Mouse (Mus musculus) mouse trophoblast stem cell (cell line): ENCODE results near the gene Ciapin1.

ENCODE experiments used
- in situ Hi-C, 2 experiments: fragments of 300-500 bp; cut with MseI, MboI; formaldehyde crosslinking; loops; 2 replicates in 1 of 2; 3 replicates in 1 of 2; pipeline ENCODE4 v1.15.1; 2025

Gene Ciapin1

DNA sequence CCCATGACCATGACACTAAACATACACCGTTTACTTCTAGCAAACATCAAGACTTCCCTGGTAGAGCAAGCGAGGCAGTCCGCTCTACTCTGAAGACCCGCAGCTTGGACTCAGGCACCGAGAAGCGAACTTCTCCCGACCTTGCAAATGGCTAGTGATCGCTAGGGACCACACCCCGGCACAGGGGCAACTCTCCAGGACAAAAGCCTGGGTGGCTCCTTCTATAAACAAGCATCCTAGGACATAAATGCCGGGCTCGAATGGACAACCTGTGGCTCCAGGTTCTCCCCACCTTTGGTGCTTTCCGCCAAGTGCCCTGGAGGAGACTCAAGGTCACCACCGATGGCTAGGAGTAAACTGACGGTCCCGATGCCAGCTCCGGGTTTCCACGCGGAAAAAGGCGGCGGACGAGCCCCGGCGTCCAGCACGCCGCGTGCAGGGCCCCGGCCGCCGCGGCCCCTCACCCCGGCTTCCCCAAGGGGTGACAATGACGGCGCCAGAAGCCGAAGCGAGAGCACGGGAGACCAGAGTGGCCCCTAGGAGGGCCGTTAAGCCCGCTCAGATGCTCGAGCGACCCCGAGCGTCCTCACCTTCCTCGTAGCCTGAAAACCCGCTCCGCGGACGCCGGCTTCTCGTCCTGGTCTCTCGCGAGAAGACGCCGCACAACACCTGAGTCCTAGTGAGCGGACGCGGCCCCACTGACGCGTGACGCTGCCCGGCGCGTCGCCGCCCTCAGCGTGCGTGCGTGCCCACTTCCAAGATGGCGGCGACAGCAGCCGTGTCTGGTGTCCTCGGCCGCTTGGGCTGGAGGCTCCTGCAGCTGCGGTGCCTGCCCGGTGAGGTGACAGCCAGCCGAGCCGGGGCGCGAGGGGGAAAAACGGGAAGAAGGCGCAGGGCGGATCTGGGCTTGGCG is at the start of gene Ciapin1, which contains the start of gene Coq9:
Ciapin1 (minus strand) TSS at position 697 of the 913 bp plus-strand sequence.
Coq9 (plus strand) TSS at position 660 of the 913 bp plus-strand sequence.
- in situ Hi-C loops: no loop called here

DNA sequence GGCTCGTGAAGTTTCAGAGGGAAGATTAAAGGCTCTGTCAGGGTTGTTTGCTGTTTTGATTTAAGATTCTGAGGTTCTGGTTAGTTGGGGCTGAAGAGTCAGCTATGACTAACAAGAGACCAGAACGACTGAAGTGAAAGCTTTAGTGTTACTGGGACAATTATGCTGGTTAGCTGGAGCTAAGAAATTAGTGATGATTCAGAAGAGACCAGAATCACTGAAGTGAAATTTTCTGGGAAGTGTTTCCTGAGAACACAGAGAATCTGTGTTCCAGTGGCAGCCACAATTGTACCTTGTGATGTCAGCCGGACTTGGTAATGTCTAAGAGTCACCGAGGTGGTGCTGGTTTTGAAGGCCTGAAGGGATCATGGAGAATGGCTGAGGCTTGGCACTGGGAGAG is 42.6 kb upstream of the Ciapin1 start:
- in situ Hi-C loops: no loop called here

DNA sequence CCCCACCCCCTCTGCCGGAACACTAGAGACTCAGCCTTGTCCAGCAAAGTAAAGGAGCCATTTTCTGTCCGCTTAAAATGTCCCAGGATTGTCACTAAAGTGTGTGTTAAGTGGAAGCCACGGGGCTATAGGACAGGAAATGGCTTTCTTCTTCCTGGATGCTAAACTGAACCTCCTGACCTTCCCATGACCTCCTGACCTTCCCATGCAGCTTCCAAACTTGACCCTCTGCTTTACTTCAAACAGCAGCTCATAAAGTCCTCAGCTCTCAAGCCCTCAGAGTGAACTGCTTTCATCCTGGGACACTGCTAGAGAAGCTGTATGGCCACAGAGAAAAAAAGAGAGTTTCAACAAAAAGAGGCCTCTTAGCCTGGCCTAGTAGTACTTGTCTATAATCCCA is 38.7 kb upstream of the Ciapin1 start:
- in situ Hi-C loops: no loop called here

DNA sequence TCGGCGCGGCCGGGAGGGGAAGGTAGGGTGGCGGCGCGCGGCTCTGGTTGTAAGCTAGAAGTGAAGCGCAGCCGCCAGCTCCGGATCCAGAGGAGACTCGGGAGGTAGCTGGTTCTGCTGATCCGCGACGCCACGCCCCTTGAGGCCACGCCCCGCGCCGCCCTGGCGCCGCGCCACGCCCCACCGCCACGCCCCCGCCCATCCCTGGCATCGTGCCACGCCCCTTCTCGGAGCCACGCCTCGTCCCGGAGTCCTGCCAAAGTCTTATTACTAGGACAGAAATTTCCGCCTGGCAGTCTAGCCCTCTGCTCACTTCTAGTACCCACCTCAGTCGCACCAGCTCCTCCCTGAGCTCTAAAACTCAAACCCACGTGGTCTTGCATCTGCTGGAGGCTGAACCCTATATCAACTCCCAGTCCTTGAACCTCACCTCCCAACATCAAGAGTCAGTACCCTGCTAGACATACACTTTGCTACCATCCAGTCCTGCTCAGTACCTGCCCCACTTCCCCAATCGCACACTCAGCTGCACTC is 38.1 kb upstream of the Ciapin1 start, which contains the start of gene Dok4:
Dok4 (minus strand) TSS at position 134 of the 534 bp plus-strand sequence.
- in situ Hi-C loops: no loop called here

DNA sequence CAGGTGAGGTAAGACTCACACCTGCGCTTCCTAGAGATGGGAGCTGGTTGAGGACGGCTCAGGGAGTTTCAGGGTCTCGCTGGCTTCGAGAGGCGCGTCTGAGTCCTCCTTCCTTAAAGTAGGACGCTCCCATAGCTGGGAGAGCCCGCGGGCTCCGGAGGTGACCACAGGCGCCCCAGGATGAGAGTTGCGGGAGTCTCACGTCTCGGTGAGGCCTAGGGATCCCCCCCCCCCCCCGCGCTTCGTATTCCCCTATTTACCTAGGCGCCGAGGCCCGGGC is 37.7 kb upstream of the Ciapin1 start:
- in situ Hi-C loops: no loop called here

DNA sequence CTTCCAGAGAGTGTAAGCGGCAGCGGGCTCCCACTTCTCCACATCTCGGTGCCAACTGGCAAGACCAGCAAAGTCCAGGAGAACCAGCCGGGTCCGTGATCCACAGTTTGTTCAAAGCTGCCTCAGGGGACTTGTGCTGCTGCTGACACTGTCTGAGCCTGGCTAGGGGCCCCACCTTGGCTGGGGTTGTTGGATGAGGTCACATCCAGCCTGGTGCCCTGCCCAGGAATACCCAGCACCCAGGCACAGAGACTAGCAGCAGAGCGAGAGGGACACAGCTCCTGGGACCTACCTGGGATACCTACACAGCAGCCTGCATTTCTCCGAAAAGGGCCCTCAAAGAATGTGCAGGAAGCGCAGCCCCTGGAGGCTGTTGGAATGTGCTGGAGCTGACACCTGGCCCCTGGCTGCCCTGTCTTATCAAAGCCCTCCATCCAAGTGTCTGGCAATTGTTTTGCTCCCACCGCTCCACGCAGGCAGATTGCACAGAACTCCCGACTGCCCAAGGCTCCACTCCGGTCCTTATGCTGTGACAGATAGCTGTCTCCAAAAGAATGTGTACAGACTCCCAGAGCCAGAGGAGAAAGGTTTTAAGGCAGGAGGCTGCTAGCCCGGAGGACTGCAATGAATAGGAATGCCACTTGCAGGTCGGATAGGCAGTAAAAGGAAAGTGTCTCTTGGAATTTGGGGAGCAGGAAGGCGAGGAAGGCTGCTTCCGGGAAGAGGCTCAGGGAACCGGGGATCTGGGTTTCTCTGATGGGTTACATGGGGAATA is 37.1 kb upstream of the Ciapin1 start:
- in situ Hi-C loops: no loop called here

DNA sequence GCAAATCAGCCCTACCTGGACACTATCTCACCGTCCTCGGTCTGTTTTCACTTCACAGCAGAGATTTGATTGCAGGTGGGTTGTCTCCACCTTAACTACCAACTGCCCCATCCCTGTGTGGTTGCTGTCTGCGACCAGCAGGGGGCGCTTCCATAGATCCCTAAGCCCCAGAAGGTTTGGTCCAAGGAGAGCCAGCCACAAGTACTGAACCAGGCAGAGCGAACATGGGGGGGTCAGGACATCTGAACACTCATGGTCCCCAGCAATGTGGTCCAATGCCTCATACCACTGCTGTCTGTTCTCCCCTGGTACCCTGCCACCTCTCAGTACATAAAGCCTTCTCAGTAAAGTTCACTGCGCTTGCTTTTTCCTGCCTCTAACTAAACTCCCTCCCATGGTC is 36.2 kb upstream of the Ciapin1 start:
- in situ Hi-C loops: loop anchor here (5.0 kb wide), 1 partner anchor 33 kb away; no protein-coding TSS in a partner anchor

DNA sequence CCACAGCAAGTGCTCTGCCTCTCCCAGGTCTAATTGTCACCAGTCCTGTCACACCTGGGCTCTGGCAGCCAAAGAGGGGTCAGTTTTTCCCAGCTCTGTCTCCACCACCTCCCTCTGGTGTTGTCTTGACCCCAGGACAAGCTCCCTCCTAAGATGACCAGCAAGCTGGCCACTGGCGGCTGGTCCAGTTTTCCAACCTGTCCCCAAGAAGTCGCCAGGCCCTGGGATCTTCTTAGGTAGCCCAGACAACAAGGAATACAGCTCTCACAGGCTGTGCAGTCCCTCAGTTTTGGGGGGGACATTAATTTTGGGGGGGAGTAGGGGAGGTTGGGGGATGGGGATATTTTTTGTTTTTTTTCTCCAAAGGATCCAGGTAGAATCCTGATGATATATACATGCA is 34.4 kb upstream of the Ciapin1 start:
- in situ Hi-C loops: loop anchor here (5.0 kb wide), 1 partner anchor 35 kb away; no protein-coding TSS in a partner anchor

DNA sequence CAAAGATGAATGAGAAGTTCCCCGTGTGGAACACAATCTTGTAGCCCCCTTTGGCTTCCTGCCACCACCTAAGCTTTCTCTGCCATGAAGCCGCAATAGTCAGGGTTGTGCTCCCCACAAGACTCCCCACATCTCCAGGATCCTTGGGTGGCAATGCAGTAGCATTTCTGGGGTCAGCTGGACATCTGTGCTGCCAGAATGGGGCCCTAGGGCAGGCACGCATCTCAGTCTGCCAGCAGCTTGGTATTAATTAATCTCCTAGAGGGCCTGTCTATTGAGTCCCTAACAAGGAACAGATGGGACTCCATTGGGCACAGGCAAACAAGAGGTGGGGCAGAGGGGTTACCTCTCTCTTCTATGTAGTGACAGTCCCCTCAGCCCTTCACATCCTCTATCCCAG is 34.0 kb upstream of the Ciapin1 start:
- in situ Hi-C loops: loop anchor here (5.0 kb wide), 1 partner anchor 35 kb away; no protein-coding TSS in a partner anchor

DNA sequence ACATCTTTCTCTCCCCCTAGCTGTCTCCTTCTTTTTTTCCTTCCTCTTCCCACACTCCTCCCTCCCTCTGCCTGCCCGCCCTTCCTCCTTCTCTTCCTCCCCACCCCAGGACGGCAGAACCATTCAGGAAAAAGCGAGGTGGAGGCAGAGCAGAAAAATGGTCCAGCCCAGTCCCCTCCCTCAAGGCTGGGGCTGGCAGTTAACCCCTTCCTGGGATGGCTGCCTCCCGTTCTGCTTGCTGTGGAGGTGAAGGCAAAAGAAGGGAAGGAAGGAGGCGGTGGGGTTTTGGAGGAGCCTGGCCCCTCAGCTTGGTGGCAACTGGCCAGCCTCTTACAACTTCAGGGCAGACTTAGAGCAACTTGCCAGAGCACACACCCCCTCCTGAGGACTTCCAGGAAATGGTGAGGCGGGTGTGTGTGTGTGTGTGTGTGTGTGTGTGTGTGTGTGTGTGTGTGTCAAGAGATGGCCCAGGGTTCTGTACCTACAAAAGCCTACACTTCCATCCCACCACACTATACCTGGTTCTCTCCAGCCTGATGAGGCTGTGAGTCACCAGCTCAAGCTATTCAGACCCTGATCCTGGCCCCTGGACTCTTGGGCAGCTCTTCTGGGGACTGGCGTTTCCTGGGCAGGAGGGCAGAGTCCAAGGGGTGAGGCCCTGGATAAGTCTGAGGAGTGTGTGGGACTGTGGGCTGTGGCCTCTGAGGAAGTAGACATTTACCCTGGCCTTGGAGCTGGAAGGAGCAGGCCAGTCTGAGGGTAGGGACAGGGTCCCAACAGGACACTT is 33.1 kb upstream of the Ciapin1 start:
- in situ Hi-C loops: loop anchor here (5.0 kb wide), 1 partner anchor 36 kb away; no protein-coding TSS in a partner anchor

DNA sequence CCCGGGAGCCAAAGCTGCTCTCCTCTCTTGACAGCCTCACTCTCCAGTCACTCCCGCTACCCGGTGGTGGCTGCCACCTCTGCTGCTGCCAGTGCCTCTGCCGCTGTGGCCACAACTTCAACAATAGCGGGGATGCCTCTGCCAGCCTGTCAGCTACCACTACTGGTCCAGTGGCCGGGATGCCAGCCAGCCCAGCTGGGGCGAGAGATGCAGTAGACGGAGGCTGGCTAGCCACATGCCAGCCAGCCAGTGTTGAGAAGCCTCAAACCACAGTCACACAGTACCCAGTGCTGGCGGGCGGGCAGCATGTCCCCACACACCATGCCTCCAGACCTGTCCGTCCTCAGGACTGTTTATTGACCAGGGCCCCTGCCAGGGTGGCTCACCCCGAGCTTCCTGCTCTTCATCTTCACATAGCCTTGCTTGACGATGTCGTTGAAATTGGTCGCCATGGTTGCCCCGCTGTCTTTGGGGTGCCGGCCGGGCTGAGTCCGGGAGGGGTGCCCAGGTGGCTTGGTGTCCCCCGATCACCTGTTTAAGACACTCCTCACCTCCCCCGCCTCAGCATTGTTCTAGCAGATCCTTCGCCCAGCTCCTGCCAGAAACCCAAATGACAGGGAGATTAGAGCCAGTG is 32.4 kb upstream of the Ciapin1 start:
- in situ Hi-C loops: loop anchor here (5.0 kb wide), 1 partner anchor 37 kb away; no protein-coding TSS in a partner anchor

DNA sequence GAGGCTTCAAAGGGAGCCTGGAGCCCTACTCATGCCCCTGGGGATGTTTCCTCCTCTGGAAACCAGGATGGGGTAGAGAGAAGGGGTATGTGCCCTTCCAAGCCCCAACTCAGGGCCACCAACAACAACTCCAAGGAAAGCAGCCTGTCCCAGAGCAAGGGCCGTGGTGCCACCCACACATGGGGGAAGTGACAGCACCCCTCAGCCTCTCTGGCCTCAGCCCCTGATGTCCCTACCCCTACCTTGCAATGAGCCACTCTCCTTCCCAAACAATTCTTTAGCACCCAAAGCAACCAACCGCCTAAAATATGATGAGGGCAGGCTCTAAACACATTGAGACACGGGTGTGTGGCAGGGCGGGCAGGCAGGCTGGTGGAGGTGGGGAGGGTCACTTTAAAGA is 31.8 kb upstream of the Ciapin1 start:
- in situ Hi-C loops: loop anchor here (5.0 kb wide), 1 partner anchor 37 kb away; no protein-coding TSS in a partner anchor

DNA sequence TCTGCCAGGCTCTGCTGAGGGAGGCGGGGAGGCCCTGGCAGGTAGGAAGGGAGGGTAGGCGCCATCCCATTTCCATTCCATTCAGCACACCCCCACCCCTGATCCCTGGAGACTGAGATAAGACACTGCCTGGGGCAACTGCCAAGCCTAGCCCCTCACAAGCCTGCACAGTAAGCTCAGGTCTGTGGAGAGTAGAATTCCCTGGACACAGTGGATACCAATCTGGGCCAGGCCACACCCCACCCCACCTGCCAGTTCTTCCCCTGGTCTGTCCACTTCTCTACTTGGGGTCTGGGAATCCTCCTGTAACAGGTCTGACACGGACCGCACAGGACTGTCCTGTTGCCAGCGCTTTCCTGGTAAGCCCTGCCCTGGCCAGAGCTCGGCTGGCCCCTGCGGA is 31.0 kb upstream of the Ciapin1 start:
- in situ Hi-C loops: no loop called here

DNA sequence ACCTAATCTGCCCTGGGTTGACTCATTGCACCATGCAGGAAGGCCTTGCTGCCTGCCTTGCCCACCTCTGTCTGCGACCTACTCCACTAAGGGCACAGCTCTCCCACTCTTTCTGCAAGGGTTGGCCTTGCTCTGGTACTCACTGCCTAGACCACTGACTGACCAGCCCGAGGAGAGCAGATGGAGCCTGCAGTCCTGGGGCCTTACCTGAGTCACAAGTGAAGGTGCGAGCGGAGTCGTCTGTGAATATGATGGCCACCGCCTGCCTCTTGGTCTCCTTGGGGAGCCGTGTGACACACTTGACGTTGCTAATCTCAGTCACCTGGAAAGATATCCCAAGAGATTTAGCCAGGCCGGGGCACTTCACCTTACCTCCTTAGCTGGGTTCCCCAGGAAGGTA is 28.8 kb upstream of the Ciapin1 start:
- in situ Hi-C loops: no loop called here

DNA sequence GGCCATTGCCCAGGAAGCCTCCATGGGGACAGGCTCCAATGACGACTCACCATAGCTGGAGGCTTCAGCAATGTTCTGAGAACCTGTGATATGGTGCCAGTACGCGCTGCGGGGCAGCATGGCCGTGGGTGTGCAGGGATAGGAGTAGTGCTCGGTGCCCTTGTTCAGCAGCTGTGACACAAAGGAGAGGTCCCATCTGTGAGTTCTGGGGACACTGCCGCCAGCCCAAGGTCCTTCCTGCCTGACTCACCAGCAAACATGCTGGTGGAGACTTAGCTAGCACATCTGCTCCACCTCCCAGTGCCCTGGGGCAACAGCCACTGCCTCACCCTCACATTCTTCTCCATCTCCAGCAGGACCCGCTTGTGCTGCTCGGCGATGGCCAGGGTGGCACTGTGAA is 27.1 kb upstream of the Ciapin1 start:
- in situ Hi-C loops: no loop called here

DNA sequence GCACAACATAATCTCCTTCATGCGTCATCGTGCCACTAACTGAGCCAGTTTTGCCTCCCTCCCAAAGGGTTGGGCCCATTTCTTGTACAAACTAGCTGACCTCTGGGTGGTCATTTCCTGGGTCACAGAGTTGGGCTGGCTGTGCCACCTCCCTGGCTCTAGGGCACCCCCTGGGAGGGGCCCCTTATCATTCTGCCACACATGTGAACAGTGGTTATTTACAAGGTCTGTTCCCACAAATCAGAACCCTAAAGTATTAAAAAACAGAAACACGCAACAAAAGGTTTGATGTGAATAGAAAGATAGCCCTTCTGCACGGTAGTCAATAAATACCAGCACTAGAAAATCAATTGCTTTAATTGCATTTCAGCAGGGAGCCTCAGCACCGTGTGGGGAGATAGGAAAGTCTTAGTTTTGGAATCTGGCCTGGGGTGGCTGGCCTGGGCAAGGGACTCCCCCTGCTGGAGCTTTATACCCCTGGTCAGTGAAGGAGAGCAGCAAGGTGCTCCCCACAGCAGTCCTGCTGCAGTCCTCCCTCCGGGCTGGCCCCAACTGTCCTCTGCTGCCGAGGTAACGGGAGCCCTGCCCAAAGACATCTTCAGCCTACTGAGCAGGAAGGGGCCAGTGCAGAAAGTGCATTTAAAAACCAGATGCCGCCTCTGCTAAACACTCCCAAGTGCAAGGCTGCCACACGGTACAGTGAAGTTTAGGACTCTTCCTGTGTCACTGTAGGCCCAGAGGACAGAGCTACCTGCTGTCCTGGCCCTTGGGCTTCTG is 25.9 kb upstream of the Ciapin1 start:
- in situ Hi-C loops: no loop called here

DNA sequence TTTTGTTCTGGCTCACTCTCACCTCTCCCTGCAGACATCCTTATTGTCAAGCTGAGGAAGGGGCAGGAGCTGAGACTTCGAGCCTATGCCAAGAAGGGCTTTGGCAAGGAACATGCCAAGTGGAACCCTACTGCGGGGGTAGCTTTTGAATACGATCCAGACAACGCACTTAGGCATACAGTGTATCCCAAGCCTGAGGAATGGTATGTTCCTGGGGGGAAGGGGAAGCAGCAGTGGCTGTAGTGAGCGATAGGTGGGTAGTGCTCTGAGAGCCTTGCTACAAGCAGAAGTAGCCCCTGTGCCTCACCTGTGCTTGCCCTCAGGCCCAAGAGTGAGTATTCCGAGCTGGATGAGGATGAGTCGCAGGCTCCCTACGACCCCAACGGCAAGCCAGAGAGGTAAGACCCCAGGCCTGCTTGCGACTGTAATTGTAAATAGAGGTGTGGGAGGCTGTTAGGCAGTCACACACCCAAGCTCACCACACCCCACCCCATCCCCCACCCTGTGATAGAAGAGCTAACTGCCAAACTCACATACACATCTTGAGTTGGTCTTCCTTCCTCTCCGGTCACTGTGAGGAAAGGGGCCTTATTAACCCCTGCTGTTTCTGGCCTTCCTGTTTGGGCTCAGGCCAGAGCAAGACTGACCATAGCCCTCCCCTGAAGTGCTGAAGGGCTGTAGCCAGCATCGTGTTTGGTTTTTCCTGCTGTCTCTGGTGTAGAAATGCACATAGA is 24.5 kb upstream of the Ciapin1 start:
- in situ Hi-C loops: no loop called here

DNA sequence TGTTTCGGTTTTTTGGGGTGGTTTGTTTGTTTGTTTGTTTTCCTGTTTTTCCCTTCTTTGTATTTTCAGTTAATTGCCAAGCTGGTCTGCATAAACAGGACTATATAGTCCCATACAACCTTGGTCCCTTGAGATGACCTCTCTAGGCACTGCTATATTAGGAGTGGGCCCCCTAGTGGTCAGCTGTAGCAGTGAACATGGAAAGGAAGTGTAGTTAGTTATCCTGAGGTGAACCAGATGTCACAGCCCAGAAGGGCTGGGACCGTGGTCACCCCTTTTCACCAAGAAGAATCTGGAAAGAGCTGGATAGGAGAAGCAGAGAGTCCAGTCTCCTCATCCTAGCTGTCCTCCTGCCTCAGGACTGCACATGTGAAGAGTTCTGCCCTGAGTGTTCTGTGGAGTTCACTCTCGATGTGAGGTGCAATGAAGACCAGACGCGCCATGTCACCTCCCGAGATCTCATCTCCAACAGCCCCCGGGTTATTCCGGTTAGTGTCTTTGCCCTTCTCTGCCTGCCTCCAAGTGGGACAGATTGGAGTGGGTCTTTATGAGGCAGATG is 23.3 kb upstream of the Ciapin1 start:
- in situ Hi-C loops: no loop called here
